Mouse (Mus musculus) embryonic facial prominence, embryonic 15.5 days (tissue): ENCODE measurements around the gene Ptprd. TPM values are rescaled to one million over a fixed set of nuclear protein-coding genes. Genes with fewer than 3 reads are reported as not detected.
"Not testable (repeated sequence)": the region's sequence is repeated elsewhere in the genome, so short reads cannot be mapped to it uniquely, and the experiment has no call there.

Source experiments
- ATAC-seq: fragments of 200-750 bp; cut with Nextera tagmentation; 2 replicates; pipeline ENCODE4 v1.8.0; 2017; ENCODE audit warnings: low read depth, moderate TSS enrichment; ENCODE audit not compliant: insufficient number of reproducible peaks, low FRiP score, low TSS enrichment
- H3K27ac ChIP-seq: fragments of 300-500 bp; sonication (generic); replicated peaks from 2 replicates; pipeline ENCODE4 v1.5.1; 2015; ENCODE audit warnings: mild to moderate bottlenecking, inconsistent platforms
- H3K27me3 ChIP-seq: fragments of 300-500 bp; sonication (generic); 2 replicates; pipeline ENCODE4 v1.6.1; 2015; ENCODE audit warnings: inconsistent platforms
- H3K36me3 ChIP-seq: fragments of 300-500 bp; sonication (generic); 2 replicates; pipeline ENCODE4 v1.6.1; 2015; ENCODE audit warnings: mild to moderate bottlenecking, inconsistent platforms
- H3K4me1 ChIP-seq: fragments of 300-500 bp; sonication (generic); 2 replicates; pipeline ENCODE4 v1.6.1; 2015; ENCODE audit warnings: inconsistent platforms
- H3K4me2 ChIP-seq: fragments of 300-500 bp; sonication (generic); replicated peaks from 2 replicates; pipeline ENCODE4 v1.6.1; 2015; ENCODE audit warnings: mild to moderate bottlenecking, inconsistent platforms
- H3K4me3 ChIP-seq: fragments of 300-500 bp; sonication (generic); replicated peaks from 2 replicates; pipeline ENCODE4 v1.5.1; 2015; ENCODE audit warnings: mild to moderate bottlenecking, inconsistent platforms
- H3K9ac ChIP-seq: fragments of 300-500 bp; sonication (generic); 2 replicates; pipeline ENCODE4 v1.6.1; 2015; ENCODE audit warnings: inconsistent platforms
- H3K9me3 ChIP-seq: fragments of 300-500 bp; sonication (generic); replicated peaks from 2 replicates; pipeline ENCODE4 v1.6.1; 2016; ENCODE audit warnings: inconsistent platforms
- WGBS: fragments of 180-500 bp; shearing (Covaris S2); methylation state at CpG from one replicate; pipeline ENCODE4 v1.1.7; 2015; 5-methylcytosine and 5-hydroxymethylcytosine counted together
- polyA plus RNA-seq: library from polyadenylated mRNA; unstranded; fragments of >200 nt; fragmentation: Nextera tagmentation; extraction: Ambion mirVana; gene quantifications from 2 replicates; pipeline ENCODE4 v1.2.1, GENCODE M21; 2015

Gene Ptprd
- polyA plus RNA-seq, 1 experiment from 2014 or later, result 33.9 TPM

DNA sequence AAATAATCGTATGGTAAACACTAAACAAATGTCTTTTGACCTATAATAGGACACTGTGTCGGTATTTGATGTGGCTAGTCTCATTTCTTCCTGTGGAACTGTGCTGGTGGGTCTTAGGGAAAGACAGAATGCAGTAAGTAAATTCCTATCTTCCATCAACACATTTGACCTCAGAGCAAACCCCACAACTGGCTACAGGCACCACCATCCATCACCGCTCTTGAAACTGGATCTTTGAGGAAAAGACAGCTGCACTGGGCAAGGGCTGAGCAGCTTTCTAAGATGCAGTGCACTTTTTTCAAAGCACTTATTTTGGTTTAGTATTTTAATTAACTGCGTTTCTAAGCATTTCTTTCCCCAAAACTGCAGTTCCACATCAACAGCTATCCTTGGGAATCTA is 1768.2 kb downstream of the Ptprd start:
- H3K36me3 ChIP-seq, result no peaks in the 10 kb centered on the region
- H3K4me1 ChIP-seq, result peaks cover 12% of the 10 kb centered on the region
- no peak overlapping the region for H3K27ac ChIP-seq
- no peaks in the 10 kb centered on the region for H3K9me3 ChIP-seq
- no peak overlapping the region for H3K9ac ChIP-seq
- 65% methylated on average over 4 of the region's 4 CpGs for WGBS
- no peak for ATAC-seq
- H3K4me3 ChIP-seq, result no peak overlapping the region
- no peak overlapping the region for H3K4me2 ChIP-seq
- no peaks in the 10 kb centered on the region for H3K27me3 ChIP-seq

DNA sequence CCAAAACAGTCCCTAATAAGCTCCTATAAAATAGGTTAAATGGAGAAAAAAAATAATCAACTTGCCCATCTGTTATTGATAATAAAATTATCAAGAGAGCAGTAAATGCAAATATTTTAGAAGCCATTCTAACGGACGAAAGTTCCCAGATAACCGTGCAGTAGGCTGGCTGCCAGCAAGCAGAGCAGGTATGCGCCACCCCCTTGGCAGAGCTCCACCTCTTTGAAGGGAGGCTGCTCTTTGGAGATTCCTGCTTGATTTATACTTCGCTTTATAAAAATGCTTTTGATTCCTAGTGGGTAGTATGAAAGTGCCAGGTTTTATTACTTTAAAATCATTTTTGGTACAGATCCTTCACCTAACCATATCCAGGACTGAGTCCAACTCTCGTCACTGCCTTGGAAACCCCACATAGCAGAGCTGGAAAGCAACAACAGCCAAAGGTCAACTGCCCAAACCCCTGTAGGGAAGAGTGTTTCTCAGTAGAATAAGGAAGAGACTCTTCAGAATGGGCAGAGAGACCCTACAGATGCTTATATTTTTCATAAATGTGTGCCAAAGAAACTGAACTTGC is 1770.9 kb downstream of the Ptprd start:
- H3K36me3 ChIP-seq, result no peaks in the 10 kb centered on the region
- no peak for ATAC-seq
- H3K9me3 ChIP-seq, result no peaks in the 10 kb centered on the region
- H3K4me1 ChIP-seq, result peaks cover 24% of the 10 kb centered on the region
- no peak overlapping the region for H3K4me3 ChIP-seq
- H3K4me2 ChIP-seq, result no peak overlapping the region
- WGBS, result 16% methylated on average over 6 of the region's 6 CpGs
- no peak overlapping the region for H3K27ac ChIP-seq
- no peaks in the 10 kb centered on the region for H3K27me3 ChIP-seq
- no peak overlapping the region for H3K9ac ChIP-seq

DNA sequence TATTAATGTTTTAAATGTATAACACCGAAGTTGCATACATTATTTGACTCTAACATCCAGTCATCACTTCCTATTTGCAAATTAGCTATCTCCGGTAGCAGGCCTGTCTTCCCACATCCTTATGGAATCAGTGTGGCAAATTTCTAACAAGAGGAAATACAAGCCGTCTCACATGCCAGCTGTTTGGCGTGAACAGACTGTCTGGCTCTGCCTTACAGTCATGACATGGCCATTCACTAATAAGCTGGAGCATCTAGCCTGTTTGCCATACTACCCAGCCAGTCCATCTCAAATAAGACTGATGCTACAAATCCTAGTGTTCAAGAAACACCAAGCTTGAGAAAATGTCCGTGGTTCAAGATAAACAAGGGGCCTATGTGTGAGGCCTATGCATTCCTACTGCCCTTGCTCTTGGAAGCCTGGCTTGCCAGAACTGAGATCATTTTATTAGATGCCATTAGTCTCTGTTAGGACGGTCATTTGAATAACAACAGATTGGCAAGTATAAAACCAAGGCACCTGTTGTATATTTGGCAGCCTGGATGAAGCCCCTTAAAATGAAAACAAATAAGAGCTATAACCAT is 1773.2 kb downstream of the Ptprd start:
- Histone ChIP-seq H3K36me3 (no peaks in the 10 kb centered on the region), H3K9me3 (no peaks in the 10 kb centered on the region), H3K4me2 (no peak overlapping the region), H3K4me3 (no peak overlapping the region), H3K4me1 (peaks cover 26% of the 10 kb centered on the region), H3K27me3 (no peaks in the 10 kb centered on the region), H3K9ac (no peak overlapping the region), H3K27ac (no peak overlapping the region; the same call in 1 of the 2 replicates)
- peak; percentile 57; the same call in 1 of the 2 replicates for ATAC-seq
- 58% methylated on average over 6 of the region's 6 CpGs for WGBS

DNA sequence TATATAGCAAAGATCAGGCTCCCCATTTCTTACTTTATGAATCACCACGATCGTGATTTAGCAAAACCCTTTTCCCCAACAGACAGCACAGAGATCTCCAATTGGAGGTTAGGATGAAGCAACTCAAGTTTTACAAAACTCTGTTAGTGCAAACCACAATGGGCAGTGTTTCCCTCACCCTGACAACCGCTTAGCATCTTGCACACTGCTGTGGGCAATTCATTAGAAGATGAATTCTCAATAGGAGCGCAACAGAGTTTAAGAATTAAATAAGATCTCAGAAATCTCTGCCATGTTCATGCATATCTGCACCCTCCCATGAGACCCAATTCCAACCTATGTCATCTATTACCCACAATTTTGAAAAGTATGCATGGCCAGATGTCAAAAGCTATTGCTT is 1773.7 kb downstream of the Ptprd start:
- no peak overlapping the region for H3K4me2 ChIP-seq
- H3K9me3 ChIP-seq, result no peaks in the 10 kb centered on the region
- H3K27ac ChIP-seq, result no peak overlapping the region
- ATAC-seq, result no peak
- 70% methylated on average over 4 of the region's 4 CpGs for WGBS
- H3K36me3 ChIP-seq, result no peaks in the 10 kb centered on the region
- H3K27me3 ChIP-seq, result no peaks in the 10 kb centered on the region
- no peak overlapping the region for H3K4me3 ChIP-seq
- no peak overlapping the region for H3K9ac ChIP-seq
- H3K4me1 ChIP-seq, result peaks cover 26% of the 10 kb centered on the region

DNA sequence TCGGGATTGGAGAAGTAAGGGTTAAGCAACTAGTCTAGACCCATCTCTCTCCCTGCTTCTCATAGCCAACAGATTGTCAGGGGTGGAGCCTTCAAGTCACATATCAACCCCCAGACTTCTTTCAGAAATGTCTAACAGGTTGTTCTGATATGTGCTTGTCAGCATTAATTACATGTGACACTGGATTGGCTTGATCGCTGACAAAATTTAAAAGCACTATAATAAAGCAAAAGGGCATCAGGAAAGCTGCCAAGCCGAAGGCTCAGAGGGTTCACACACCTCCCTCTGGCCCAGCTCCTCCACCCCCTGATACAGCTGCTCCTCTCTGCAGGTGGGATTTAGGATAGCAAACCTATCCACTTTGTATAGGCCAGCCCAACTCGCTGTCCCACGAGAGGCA is 1775.8 kb downstream of the Ptprd start:
- WGBS, result 46% methylated on average over 5 of the region's 5 CpGs
- H3K27me3 ChIP-seq, result no peaks in the 10 kb centered on the region
- no peak overlapping the region for H3K4me2 ChIP-seq
- ATAC-seq, result no peak
- H3K4me1 ChIP-seq, result peaks cover 24% of the 10 kb centered on the region
- no peak overlapping the region for H3K27ac ChIP-seq
- no peak overlapping the region for H3K4me3 ChIP-seq
- no peaks in the 10 kb centered on the region for H3K9me3 ChIP-seq
- H3K36me3 ChIP-seq, result no peaks in the 10 kb centered on the region
- no peak overlapping the region for H3K9ac ChIP-seq

DNA sequence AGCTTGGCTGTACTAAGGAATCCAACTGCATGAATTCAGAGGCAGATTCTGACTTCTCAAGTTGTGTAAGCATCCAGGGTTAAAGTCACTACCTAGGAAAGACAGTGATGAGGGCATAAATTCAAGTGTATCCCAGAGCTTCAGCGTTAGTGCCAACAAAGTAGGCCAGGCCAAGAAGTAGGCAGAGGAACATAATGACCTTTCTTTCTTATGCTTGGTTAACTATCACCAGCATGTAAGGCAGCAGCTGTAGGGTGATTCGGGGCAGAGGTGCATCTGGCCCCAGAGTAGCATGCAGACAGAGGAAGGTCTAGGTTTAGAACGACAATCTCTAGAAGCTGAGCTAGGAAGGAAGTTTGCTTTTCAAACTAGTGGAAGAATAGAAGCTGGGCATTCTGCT is 1782.0 kb downstream of the Ptprd start:
- 50% methylated on average over 3 of the region's 3 CpGs for WGBS
- H3K4me2 ChIP-seq, result no peak overlapping the region
- ATAC-seq, result no peak
- no peak overlapping the region for H3K9ac ChIP-seq
- no peak overlapping the region for H3K4me3 ChIP-seq
- H3K9me3 ChIP-seq, result no peaks in the 10 kb centered on the region
- no peaks in the 10 kb centered on the region for H3K36me3 ChIP-seq
- H3K27me3 ChIP-seq, result no peaks in the 10 kb centered on the region
- no peak overlapping the region for H3K27ac ChIP-seq
- 0 out of 2 replicates have a peak, but pooled peaks cover 6% of the 10 kb centered on the region for H3K4me1 ChIP-seq

DNA sequence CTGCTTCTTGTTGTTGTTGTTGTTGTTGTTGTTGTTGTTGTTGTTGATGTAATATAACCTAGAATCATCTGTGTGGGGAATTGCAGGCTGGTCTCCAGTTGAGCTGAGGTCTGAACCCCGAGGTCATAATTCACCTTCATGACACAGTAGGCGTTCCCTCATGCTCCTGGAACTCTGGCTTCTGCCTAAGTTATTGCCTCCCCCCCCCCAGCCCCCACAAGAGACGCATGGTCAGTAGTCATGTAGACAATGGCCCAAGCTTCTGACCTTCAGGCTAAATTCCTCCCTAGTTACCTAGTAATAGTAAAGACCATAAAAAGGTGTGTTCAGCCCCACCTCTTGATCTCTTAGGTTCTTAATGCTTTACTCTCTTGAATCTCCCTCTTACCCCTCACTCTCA is 1784.7 kb downstream of the Ptprd start:
- H3K36me3 ChIP-seq, H3K4me2 ChIP-seq, H3K27ac ChIP-seq, H3K27me3 ChIP-seq, H3K4me3 ChIP-seq, ATAC-seq, H3K9me3 ChIP-seq, H3K9ac ChIP-seq, H3K4me1 ChIP-seq: not testable (repeated sequence)
- 84% methylated on average over 3 of the region's 3 CpGs for WGBS

DNA sequence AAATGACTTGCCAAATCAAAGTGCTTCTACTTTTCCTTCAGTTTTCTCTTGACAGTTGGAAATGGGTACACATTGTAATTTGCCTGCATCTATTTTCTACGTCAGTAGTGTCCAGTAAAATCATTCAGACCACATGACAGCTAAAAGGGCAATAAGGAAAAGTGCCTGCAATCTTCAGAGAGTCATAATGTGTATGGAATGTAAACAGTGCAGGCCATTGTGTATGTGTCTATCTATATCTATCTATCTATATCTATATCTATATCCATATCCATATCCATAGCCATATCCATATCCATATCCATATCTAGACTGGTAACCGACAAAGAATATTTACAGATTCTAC is 1786.6 kb downstream of the Ptprd start:
- H3K9me3 ChIP-seq, result no peaks in the 10 kb centered on the region
- no peak overlapping the region for H3K9ac ChIP-seq
- H3K27me3 ChIP-seq, result no peaks in the 10 kb centered on the region
- H3K27ac ChIP-seq, result no peak overlapping the region
- no peak overlapping the region for H3K4me2 ChIP-seq
- H3K36me3 ChIP-seq, result no peaks in the 10 kb centered on the region
- ATAC-seq, result no peak
- 0 out of 2 replicates have a peak, but pooled peaks cover 6% of the 10 kb centered on the region for H3K4me1 ChIP-seq
- 82% methylated on average over 2 of the region's 2 CpGs for WGBS
- H3K4me3 ChIP-seq, result no peak overlapping the region

DNA sequence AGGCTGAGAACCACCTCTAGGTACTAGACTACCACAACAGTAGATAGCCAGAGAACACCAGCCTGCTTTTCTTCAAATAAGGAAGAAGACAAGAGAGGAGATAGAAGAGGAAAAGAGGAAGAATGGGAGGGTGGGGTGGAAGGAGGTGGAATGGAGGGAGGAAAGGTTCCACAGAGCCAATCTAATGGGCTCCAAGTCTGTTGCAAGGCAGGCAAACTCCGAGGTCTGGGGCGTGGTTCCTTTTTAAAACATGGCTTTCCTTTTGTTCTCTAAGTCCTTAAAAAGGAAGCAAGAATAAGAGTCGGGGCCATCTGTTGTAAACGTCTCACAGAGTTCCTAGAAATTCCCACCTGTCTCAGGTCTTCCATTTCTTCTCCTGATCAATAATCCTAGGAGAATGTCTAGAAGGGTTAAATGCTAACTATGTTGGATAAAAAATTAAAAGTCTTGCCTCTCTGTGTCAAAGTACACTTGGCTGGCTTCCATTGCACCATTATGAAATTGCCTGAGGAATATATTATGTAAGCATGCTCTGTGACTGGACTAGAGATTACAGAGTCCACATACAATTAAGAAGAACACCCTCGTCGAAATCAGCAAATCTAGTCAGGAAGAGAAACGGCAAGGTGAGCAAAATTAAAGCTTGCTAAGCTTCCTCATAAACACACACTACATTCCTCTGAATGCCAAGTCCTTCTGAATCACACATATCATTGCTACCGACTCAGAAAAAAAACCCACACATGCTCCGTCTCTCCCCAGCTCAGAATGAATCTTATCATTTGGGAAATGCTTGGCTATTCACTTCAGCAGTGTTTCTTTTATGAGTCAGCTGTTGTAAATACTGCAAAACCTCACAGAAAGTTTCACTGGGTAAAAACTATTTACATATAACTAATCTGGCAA is 1787.2 kb downstream of the Ptprd start:
- Histone ChIP-seq H3K27ac (no peak overlapping the region), H3K4me2 (no peak overlapping the region)
- ATAC-seq, result no peak

DNA sequence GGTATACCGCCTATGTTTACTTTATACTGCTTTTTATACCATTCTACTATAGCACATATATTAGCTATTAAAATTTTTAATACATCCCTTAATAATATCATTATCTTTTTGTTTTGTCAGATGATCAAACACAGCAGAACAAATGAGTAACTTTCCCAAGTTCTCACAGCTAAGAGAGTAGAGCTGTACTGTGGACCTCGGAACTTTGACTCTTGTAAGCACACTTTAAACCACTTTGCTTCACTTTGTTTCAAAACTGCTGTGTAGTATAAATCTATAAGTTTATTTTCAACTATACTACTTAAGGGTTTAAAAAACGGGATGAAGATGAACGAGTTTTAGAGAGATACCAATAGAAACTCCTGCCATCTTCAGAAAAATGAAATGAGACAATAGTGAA is 1789.6 kb downstream of the Ptprd start:
- H3K4me3 ChIP-seq, result no peak overlapping the region
- WGBS, result 95% methylated on average over 4 of the region's 4 CpGs
- H3K4me1 ChIP-seq, result no peaks in the 10 kb centered on the region
- no peaks in the 10 kb centered on the region for H3K36me3 ChIP-seq
- H3K27me3 ChIP-seq, result no peaks in the 10 kb centered on the region
- no peak overlapping the region for H3K4me2 ChIP-seq
- H3K9me3 ChIP-seq, result no peaks in the 10 kb centered on the region
- ATAC-seq, result no peak
- no peak overlapping the region for H3K9ac ChIP-seq
- no peak overlapping the region for H3K27ac ChIP-seq

More for the DNA sequence above, 1787.2 kb downstream of the Ptprd start:
- H3K9me3 ChIP-seq, result no peaks in the 10 kb centered on the region
- H3K4me3 ChIP-seq, result no peak overlapping the region
- H3K9ac ChIP-seq, result no peak overlapping the region
- no peaks in the 10 kb centered on the region for H3K36me3 ChIP-seq
- 64% methylated on average over 9 of the region's 9 CpGs for WGBS
- no peaks in the 10 kb centered on the region for H3K27me3 ChIP-seq
- H3K4me1 ChIP-seq, result no peaks in the 10 kb centered on the region

DNA sequence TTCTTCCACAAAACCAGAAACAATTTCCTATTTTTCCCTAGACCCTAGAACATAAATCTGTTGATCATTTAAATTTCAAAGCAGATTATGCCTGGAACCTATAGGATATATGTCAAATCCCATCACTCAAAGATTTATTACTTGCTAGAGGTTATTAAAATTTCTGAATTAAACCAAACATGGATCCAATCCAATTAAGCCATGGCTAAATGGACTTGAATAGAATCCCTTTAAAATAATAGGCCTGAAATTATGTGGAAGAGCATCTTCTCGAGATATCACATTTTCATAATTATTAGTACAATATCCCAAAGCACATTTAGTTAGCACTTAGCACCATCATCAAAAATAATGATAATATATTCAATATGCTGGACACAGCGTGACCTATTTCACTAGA is 1792.1 kb downstream of the Ptprd start:
- H3K9ac ChIP-seq, result no peak overlapping the region
- H3K9me3 ChIP-seq, result no peaks in the 10 kb centered on the region
- no peak overlapping the region for H3K4me3 ChIP-seq
- no peak overlapping the region for H3K4me2 ChIP-seq
- no peak for ATAC-seq
- H3K27me3 ChIP-seq, result no peaks in the 10 kb centered on the region
- WGBS, result 72% methylated on average over 2 of the region's 2 CpGs
- H3K27ac ChIP-seq, result no peak overlapping the region
- H3K36me3 ChIP-seq, result no peaks in the 10 kb centered on the region
- peaks cover 10% of the 10 kb centered on the region for H3K4me1 ChIP-seq
